Mouse (Mus musculus) liver, embryonic 14.5 days (tissue): ENCODE measurements around the gene Plcb4.

Experiments used
- CTCF ChIP-seq: IDR thresholded peaks from 2 replicates; pipeline ENCODE4 v1.5.1; 2016; ENCODE audit warnings: antibody characterized with exemption, low read depth, control low read depth
- EP300 ChIP-seq: IDR thresholded peaks from 2 replicates; pipeline ENCODE4 v1.6.1; 2016; ENCODE audit warnings: antibody characterized with exemption, low read depth

DNA sequence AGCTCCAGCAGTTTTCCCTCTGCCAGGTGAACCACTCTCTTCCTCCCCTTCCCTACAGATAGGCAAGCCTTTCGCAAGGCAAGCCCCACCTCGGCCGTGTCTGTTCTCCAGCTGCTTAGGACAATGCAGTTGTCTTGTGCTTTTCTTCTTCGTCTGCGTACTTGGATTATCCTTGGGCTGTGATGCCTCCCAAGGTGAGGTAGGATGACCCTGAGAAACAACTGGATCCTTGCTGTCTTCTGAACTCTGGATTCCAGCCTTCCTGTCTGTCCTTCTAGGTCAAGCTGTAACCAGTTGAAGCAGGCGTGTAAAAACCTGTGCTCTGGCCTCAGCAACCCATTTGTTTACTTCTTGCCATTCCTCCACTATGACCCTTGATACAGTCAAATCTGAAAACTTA is 122.6 kb downstream of the Plcb4 start:
- TF ChIP-seq EP300 (no peak), CTCF (no peak)
